Mouse (Mus musculus) CH12.LX (cell line): Measurements from ENCODE around the gene BC051142. TPM values are rescaled to one million over a fixed set of nuclear protein-coding genes. Genes with fewer than 3 reads are reported as not detected.
"Not testable (repeated sequence)": the region's sequence is repeated elsewhere in the genome, so short reads cannot be mapped to it uniquely, and the experiment has no call there.

ENCODE experiments used
- DNase-seq: peaks from one replicate; pipeline ENCODE4 v3.0.0-alpha.2; 2013; ENCODE audit errors: extremely low read depth
- H3K27ac ChIP-seq: 2 replicates; pipeline ENCODE4 v1.5.1; 2012; ENCODE audit warnings: low read depth, mild to moderate bottlenecking, control low read depth, moderate library complexity; ENCODE audit not compliant: insufficient read depth
- H3K27me3 ChIP-seq: replicated peaks from 2 replicates; pipeline ENCODE3; 2012; ENCODE audit warnings: inconsistent platforms
- H3K36me3 ChIP-seq, 2 experiments: replicated peaks in 1 of 2; 2 replicates each; pipeline versions ENCODE3 to v1.6.1; 2012; ENCODE audit warnings: inconsistent platforms in 1 of 2, low read length in 1 of 2, mild to moderate bottlenecking in 1 of 2, mixed read lengths in 1 of 2, moderate library complexity in 1 of 2; ENCODE audit not compliant: control insufficient read depth in 1 of 2, insufficient read depth in 1 of 2
- H3K4me1 ChIP-seq, 2 experiments: 2 replicates each; pipeline ENCODE4 v1.6.1; 2012; ENCODE audit warnings: inconsistent platforms in 1 of 2, moderate library complexity in 1 of 2; ENCODE audit not compliant: insufficient read depth in 2 of 2, control insufficient read depth in 1 of 2
- H3K4me2 ChIP-seq: 2 replicates; pipeline ENCODE4 v1.6.1; 2012; ENCODE audit warnings: low read depth, mild to moderate bottlenecking, control low read depth; ENCODE audit not compliant: poor library complexity, insufficient read depth, severe bottlenecking
- H3K4me3 ChIP-seq, 3 experiments: fragments of 150-350 bp in 1 of 3; sonication (generic) in 1 of 3; replicated peaks in 1 of 3; 2 replicates each; pipeline versions ENCODE3 to v1.5.1; 2011 to 2012; ENCODE audit warnings: low read depth in 2 of 3, low read length in 2 of 3, mild to moderate bottlenecking in 2 of 3, moderate library complexity in 2 of 3, control low read depth in 1 of 3, improper control_type of control experiment in 1 of 3, inconsistent platforms in 1 of 3, mixed read lengths in 1 of 3; ENCODE audit not compliant: poor library complexity in 1 of 3
- H3K79me2 ChIP-seq: replicated peaks from 2 replicates; pipeline ENCODE4 v1.6.1; 2012; ENCODE audit warnings: mild to moderate bottlenecking, moderate library complexity; ENCODE audit not compliant: control insufficient read depth, poor library complexity, insufficient read depth, severe bottlenecking; ENCODE audit errors: extremely low read depth
- H3K9ac ChIP-seq: 2 replicates; pipeline ENCODE4 v1.6.1; 2012; ENCODE audit warnings: low read depth, mild to moderate bottlenecking, control low read depth, moderate library complexity; ENCODE audit not compliant: insufficient read depth
- H3K9me3 ChIP-seq: replicated peaks from 2 replicates; pipeline ENCODE3; 2012; ENCODE audit warnings: low read length, inconsistent platforms, mixed read lengths
- BHLHE40 ChIP-seq: IDR thresholded peaks from 2 replicates; pipeline ENCODE4 v1.6.1; 2011; ENCODE audit warnings: mild to moderate bottlenecking, low read depth, low read length, improper control_type of control experiment
- CHD2 ChIP-seq: IDR thresholded peaks from 2 replicates; pipeline ENCODE4 v1.6.1; 2011; ENCODE audit warnings: low read length, improper control_type of control experiment
- HCFC1 ChIP-seq: IDR thresholded peaks from 2 replicates; pipeline ENCODE4 v1.6.1; 2012; ENCODE audit warnings: low read depth, mild to moderate bottlenecking, inconsistent platforms, low read length, improper control_type of control experiment
- JUN ChIP-seq: IDR thresholded peaks from 2 replicates; pipeline ENCODE4 v1.6.1; 2011; ENCODE audit warnings: low read depth, mild to moderate bottlenecking, low read length, improper control_type of control experiment, moderate library complexity; ENCODE audit not compliant: insufficient read depth
- MAFK ChIP-seq: IDR thresholded peaks from 2 replicates; pipeline ENCODE4 v1.6.1; 2011; ENCODE audit warnings: low read length, improper control_type of control experiment; ENCODE audit not compliant: insufficient replicate concordance
- MAZ ChIP-seq: IDR thresholded peaks from 2 replicates; pipeline ENCODE4 v1.6.1; 2012; ENCODE audit warnings: low read depth, mild to moderate bottlenecking, inconsistent platforms, low read length, improper control_type of control experiment, moderate library complexity
- MXI1 ChIP-seq: IDR thresholded peaks from 2 replicates; pipeline ENCODE4 v1.6.1; 2011; ENCODE audit warnings: mild to moderate bottlenecking, low read depth, low read length, improper control_type of control experiment
- NRF1 ChIP-seq: IDR thresholded peaks from 2 replicates; pipeline ENCODE4 v1.6.1; 2014; ENCODE audit warnings: low read depth, mild to moderate bottlenecking, inconsistent platforms, low read length, improper control_type of control experiment, moderate library complexity
- PAX5 ChIP-seq: IDR thresholded peaks from 2 replicates; pipeline ENCODE4 v1.6.1; 2012; ENCODE audit warnings: low read length, inconsistent platforms, mixed read lengths
- POLR2AphosphoS2 ChIP-seq: IDR thresholded peaks from 2 replicates; pipeline ENCODE4 v1.6.1; 2011; ENCODE audit warnings: low read depth, low read length, improper control_type of control experiment
- SIN3A ChIP-seq: IDR thresholded peaks from 2 replicates; pipeline ENCODE4 v1.6.1; 2012; ENCODE audit warnings: low read length, improper control_type of control experiment, inconsistent platforms
- TBP ChIP-seq: conservative IDR thresholded peaks from 2 replicates; pipeline ENCODE4 v1.6.1; 2011; ENCODE audit warnings: low read depth, low read length, improper control_type of control experiment
- USF1 ChIP-seq: IDR thresholded peaks from 2 replicates; pipeline ENCODE4 v1.6.1; 2014; ENCODE audit warnings: low read depth, mild to moderate bottlenecking, inconsistent platforms, low read length, improper control_type of control experiment
- USF2 ChIP-seq: conservative IDR thresholded peaks from 2 replicates; pipeline ENCODE4 v1.6.1; 2011; ENCODE audit warnings: low read depth, low read length, improper control_type of control experiment
- ZMIZ1 ChIP-seq: IDR thresholded peaks from 2 replicates; pipeline ENCODE4 v1.6.1; 2012; ENCODE audit warnings: low read depth, mild to moderate bottlenecking, inconsistent platforms, low read length, improper control_type of control experiment
- ZNF384 ChIP-seq: IDR thresholded peaks from 2 replicates; pipeline ENCODE4 v1.6.1; 2012; ENCODE audit warnings: low read depth, low read length, improper control_type of control experiment, inconsistent platforms
- dilution Hi-C: fragments of 300-500 bp; cut with MboI; formaldehyde crosslinking; loops from 2 replicates; pipeline ENCODE4 v1.14.3; 2020; ENCODE audit warnings: low sequenced_read_pairs; ENCODE audit not compliant: extremely low pct_unique_long_range_greater_than_20kb, extremely low pct_ligation_motif_present
- in situ Hi-C: fragments of 300-500 bp; cut with MboI; formaldehyde crosslinking; loops from 3 replicates; pipeline ENCODE4 v1.14.3; 2019; ENCODE audit warnings: low sequenced_read_pairs, low pct_ligation_motif_present, low pct_unique_long_range_greater_than_20kb, mixed read lengths
- polyA plus RNA-seq: library from polyadenylated mRNA; unstranded; fragments of >175 nt; gene quantifications from 2 replicates; pipeline ENCODE4 v1.2.1, GENCODE M21; 2012; ENCODE audit warnings: low read depth; ENCODE audit not compliant: insufficient read length
- total RNA-seq, 2 experiments: library from RNA; depleted of rRNA; stranded (reverse); fragments of 300-350 nt in 1 of 2; fragments of >200 nt in 1 of 2; gene quantifications; 2 replicates each; pipeline ENCODE4 v1.2.3; 2012 to 2014

The BC051142 gene
- total and polyA plus RNA-seq, 3 experiments = 0.28 to 0.83 TPM; not detected in 1

GRCm38 (mm10) chr17:34476427-34476826 lies 77.8 kb downstream of the BC051142 start:
- dilution Hi-C loops (no loop called here), in situ Hi-C loops (no loop called here)
- no peak for TF ChIP-seq NRF1
- H3K27me3 ChIP-seq = peaks cover 47% of the 10 kb centered on the region
- no peak overlapping the region for H3K4me3 ChIP-seq
- H3K4me2 ChIP-seq = no peak overlapping the region
- no peak overlapping the region for H3K9ac ChIP-seq
- no peaks in the 10 kb centered on the region for H3K79me2 ChIP-seq
- H3K36me3 ChIP-seq = no peaks in the 10 kb centered on the region
- no peaks in the 10 kb centered on the region for H3K4me1 ChIP-seq
- no peaks in the 10 kb centered on the region for H3K9me3 ChIP-seq
- H3K27ac ChIP-seq = no peak overlapping the region
- DNase-seq = no peak

DNA sequence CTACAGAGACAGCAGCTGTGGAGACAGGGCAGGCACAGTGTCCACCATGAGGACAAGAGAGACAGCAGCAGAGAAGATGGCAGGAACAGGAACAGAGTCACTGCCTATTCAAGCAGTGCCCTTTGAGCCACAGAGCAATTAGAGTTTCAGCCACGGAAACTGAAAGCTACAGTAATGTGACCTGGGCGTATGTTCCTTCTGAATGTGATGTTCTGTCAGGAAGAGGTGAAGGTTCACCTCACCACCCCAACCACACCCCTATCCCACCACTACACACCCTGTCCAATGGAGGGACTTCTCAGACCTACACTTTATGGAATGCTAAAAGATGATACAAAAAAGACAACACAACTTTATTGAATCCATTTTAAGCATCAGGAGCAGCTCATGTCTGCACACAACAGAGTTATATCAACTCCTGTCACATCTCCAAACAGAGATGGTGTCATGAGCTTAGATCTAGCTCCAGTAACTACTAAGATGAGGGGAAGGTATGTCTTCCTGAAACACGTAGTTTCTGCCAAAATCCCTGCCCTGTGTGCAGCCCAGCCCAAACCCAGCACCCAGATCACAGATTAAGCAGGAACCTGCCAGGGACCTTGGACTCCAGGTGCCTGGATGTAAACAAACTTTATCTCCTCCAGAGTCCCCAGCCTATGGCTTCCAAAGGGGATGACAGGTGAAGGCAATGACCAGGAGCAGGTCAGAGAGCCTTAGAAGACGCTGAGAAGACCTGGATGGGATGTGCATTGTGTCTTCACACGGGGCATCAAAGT lies 78.8 kb downstream of the BC051142 start, which contains the start of gene Btnl4:
Gene Btnl4, minus strand, starts transcription at position 81 of the 776 bp plus-strand sequence.
- dilution Hi-C loops, H3K4me1 ChIP-seq, H3K9me3 ChIP-seq, H3K4me2 ChIP-seq, H3K36me3 ChIP-seq, H3K27ac ChIP-seq, H3K9ac ChIP-seq, H3K79me2 ChIP-seq, H3K4me3 ChIP-seq, in situ Hi-C loops, DNase-seq: not testable (repeated sequence)
- peaks cover 41% of the 10 kb centered on the region for H3K27me3 ChIP-seq

DNA sequence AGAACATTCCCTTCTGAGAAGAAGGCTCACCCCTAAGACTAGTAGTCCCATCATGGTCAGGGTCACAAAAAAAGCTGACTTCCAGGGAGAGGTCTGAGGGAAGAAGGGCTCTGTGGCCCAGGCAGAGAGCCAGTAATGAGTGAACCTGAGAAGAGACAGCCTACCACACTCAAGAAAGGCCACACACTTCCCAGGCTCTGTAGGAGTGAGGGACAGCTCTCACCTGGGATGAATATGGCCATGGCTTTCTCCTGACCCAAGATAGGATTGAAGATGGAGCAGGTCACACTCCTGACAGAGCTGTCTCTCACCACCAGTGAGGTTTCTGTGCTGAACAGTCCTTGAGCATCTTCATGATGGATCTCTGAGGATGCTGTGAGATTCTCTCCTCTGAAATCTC lies 94.2 kb downstream of the BC051142 start:
- Histone ChIP-seq H3K4me3 (no peak overlapping the region), H3K79me2 (no peaks in the 10 kb centered on the region), H3K9ac (no peak overlapping the region), H3K36me3 (no peaks in the 10 kb centered on the region), H3K4me1 (no peaks in the 10 kb centered on the region), H3K27ac (no peak overlapping the region), H3K27me3 (peaks cover 50% of the 10 kb centered on the region), H3K9me3 (no peaks in the 10 kb centered on the region), H3K4me2 (no peak overlapping the region)
- in situ Hi-C loops (loop anchor here (5.0 kb wide), 1 partner anchor 45 kb away; no protein-coding TSS in a partner anchor), dilution Hi-C loops (no loop called here)
- TF ChIP-seq POLR2AphosphoS2 (no peak), ZMIZ1 (no peak), MAZ (no peak), JUN (no peak), SIN3A (no peak), PAX5 (no peak), ZNF384 (no peak), TBP (no peak), BHLHE40 (no peak), MAFK (no peak), HCFC1 (no peak), USF2 (no peak), CHD2 (no peak), USF1 (no peak), MXI1 (no peak)
- no peak for DNase-seq

- H3K4me1 ChIP-seq, H3K9me3 ChIP-seq, H3K36me3 ChIP-seq, in situ Hi-C loops, H3K4me3 ChIP-seq, H3K27ac ChIP-seq, H3K79me2 ChIP-seq, dilution Hi-C loops, H3K4me2 ChIP-seq, H3K9ac ChIP-seq, DNase-seq: not testable (repeated sequence)
- peaks cover 36% of the 10 kb centered on the region for H3K27me3 ChIP-seq
These were observed 96.5 kb downstream of the BC051142 start for GRCm38 (mm10) chr17:34495156-34495555.
